Mouse (Mus musculus): ENCODE measurements at regions not wholly inside any gene's neighbourhood (a gene's known extent, or its start where the extent isn't known, plus 50 kb on each side); places are given as distances from the start of the nearest gene placed in this dataset.

DNA sequence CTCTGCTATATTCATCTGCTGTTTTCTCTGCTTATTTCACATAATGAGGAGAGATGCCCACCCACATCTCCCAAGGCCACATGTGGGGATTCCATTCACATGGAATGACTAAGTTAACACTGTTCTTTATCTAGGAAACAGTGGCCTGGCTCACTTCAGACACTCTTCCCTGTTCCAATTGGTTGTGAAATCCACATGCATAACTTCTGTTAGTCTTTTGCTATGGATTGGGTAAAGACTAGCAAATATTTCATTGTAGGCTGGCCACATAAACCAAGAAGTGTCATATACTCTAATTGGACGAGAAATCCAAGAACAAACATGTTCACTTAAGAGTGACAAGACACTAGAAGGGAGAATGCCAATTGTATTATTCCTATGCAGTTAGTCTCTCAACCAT, 133.4 kb upstream of the Adamts9 start:
- no peak for TF ChIP-seq CTCF (IDR thresholded peaks at IDR 0.05; ENCODE audit: control insufficient read depth, insufficient read depth, insufficient replicate concordance, low read depth, low read length)
- no peak for TF ChIP-seq POLR2A (IDR thresholded peaks at IDR 0.05; ENCODE audit: control insufficient read depth, low read depth, low read length)

Measured in testis, adult 2 months (tissue).